In the genomic region with DNA sequence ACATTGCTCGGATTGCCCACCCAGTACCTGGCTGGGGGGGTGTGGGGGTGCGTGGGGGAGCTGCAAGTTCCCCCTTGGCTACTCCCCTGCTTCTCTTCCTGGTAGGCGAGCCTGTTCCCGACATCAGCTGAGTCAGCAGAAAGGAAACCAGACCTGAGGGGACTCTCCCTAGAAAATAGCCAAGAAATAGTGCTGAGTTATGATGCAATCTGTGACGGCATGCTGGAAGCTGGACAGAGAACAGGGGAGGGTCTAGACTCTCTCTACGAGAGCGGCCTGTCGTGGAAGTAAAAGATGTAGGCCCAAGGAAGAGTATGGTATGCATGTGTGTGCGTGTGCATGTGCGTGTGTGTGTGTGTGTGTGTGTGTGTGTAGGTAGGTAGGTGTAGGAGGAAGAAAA, we compare ENCODE assay signal across 20 mouse cellular contexts. TPM values are rescaled to one million over a fixed set of nuclear protein-coding genes. Genes with fewer than 3 reads are reported as not detected.
DNase-seq lines count a peak whose midpoint lies in the region; ATAC-seq lines count a peak whose summit lies in the region.
"Had no signal": no experiment of that assay in that cellular context is flagged by ENCODE, and none has a peak within 500 bp of the region (broad histone marks: within the 10 kb centered on the region; RNA-seq: fewer than 3 reads in every experiment).

No protein-coding gene starts in this region.

- no peaks in the 10 kb centered on the region for H3K36me3 ChIP-seq in heart, embryonic 16.5 days (ENCODE audit: control insufficient read depth, insufficient read depth)
- H3K36me3 ChIP-seq in megakaryocyte, embryonic 14.5 days (replicated peaks; ENCODE audit: low read length) = no peaks in the 10 kb centered on the region
- H3K36me3 ChIP-seq: heart, embryonic 10.5 days; hindbrain, embryonic 10.5 days; limb, embryonic 15.5 days; midbrain, embryonic 15.5 days; neural tube, embryonic 12.5 days had no signal

- no peak overlapping the region for H3K9ac ChIP-seq in heart, embryonic 16.5 days (ENCODE audit: low read length)
- H3K9ac ChIP-seq: forebrain, postnatal 0 days; limb, embryonic 15.5 days; midbrain, embryonic 15.5 days; neural tube, embryonic 12.5 days had no signal

- WGBS in heart, embryonic 16.5 days = 51% methylated on average over 10 of the region's 10 CpGs

- 0 out of 2 replicates have a peak, but pooled peaks cover 2% of the 10 kb centered on the region for H3K27me3 ChIP-seq in heart, embryonic 16.5 days (ENCODE audit: control insufficient read depth, insufficient read depth, low read length)
- H3K27me3 ChIP-seq in megakaryocyte, embryonic 14.5 days (replicated peaks) = peaks cover 29% of the 10 kb centered on the region
- H3K27me3 ChIP-seq: midbrain, embryonic 15.5 days; neural tube, embryonic 12.5 days; Patski had no signal

- no peak overlapping the region for H3K4me2 ChIP-seq in heart, embryonic 16.5 days (ENCODE audit: low read depth, low read length)
- H3K4me2 ChIP-seq: limb, embryonic 15.5 days; midbrain, embryonic 15.5 days; neural tube, embryonic 12.5 days had no signal

- no peaks in the 10 kb centered on the region for H3K9me3 ChIP-seq in heart, embryonic 16.5 days (replicated peaks; ENCODE audit: control insufficient read depth, low read length)
- H3K9me3 ChIP-seq in megakaryocyte, embryonic 14.5 days = peaks cover 7% of the 10 kb centered on the region
- H3K9me3 ChIP-seq: heart, embryonic 10.5 days; hindbrain, embryonic 10.5 days; limb, embryonic 15.5 days; midbrain, embryonic 15.5 days; neural tube, embryonic 12.5 days had no signal

- ATAC-seq in heart, embryonic 16.5 days (replicated peaks; ENCODE audit: extremely low read depth, insufficient read depth, low FRiP score) = 0 out of 2 replicates have a peak, but pooled peaks have one; percentile 45
- ATAC-seq in erythroid progenitor cell, adult 5-6 weeks (replicated peaks; ENCODE audit: low FRiP score, poor library complexity, severe bottlenecking) = no peak
- ATAC-seq: forebrain, postnatal 0 days; midbrain, embryonic 15.5 days; Patski had no signal

- no peak overlapping the region for H3K27ac ChIP-seq in heart, embryonic 16.5 days (ENCODE audit: low read length)
- H3K27ac ChIP-seq: heart, embryonic 10.5 days; hindbrain, embryonic 10.5 days; limb, embryonic 15.5 days; midbrain, embryonic 15.5 days; neural tube, embryonic 12.5 days had no signal

- H3K4me1 ChIP-seq in heart, embryonic 16.5 days (ENCODE audit: control insufficient read depth, insufficient read depth, low read length) = no peaks in the 10 kb centered on the region
- H3K4me1 ChIP-seq in megakaryocyte, embryonic 14.5 days = peaks cover 24% of the 10 kb centered on the region
- H3K4me1 ChIP-seq: limb, embryonic 15.5 days; midbrain, embryonic 15.5 days; neural tube, embryonic 12.5 days had no signal

- H3K4me3 ChIP-seq in heart, embryonic 16.5 days (ENCODE audit: low read length) = no peak overlapping the region
- H3K4me3 ChIP-seq in megakaryocyte, embryonic 14.5 days (replicated peaks) = peak overlapping the region; percentile 28
- H3K4me3 ChIP-seq: heart, embryonic 10.5 days; hindbrain, embryonic 10.5 days; limb, embryonic 15.5 days; midbrain, embryonic 15.5 days; neural tube, embryonic 12.5 days had no signal

- DNase-seq in heart, adult 18-20 months = no peak
- DNase-seq in 416B (ENCODE audit: low read depth) (peak; percentile 60), MN1 (ENCODE audit: low spot score) (peak; percentile 66)
- no peak for DNase-seq in layer of hippocampus, adult 11-12 months (ENCODE audit: low spot score)
- DNase-seq in cerebellum, postnatal 4 days (ENCODE audit: low spot score in 2 of 2) = no peak
- DNase-seq: cerebellum, adult 18-20 months; forebrain, postnatal 0 days; gastrocnemius, postnatal 10 days; layer of hippocampus, adult 9-11 months; right cerebral cortex, postnatal 14 days; thymus, postnatal 4 days had no signal

RNA-seq across cellular contexts. Expression of a gene that starts 5.9 kb away (rescaled TPM):
- 1.1 and 1.7 TPM in 2 replicates for polyA plus RNA-seq in heart, embryonic 16.5 days (2015; fragmentation: Nextera tagmentation; extraction: Ambion mirVana)
- total RNA-seq in heart, adult 18-20 months (2021) = 1 to 10 TPM in 1 of 2 experiments, under 1 TPM in 1; 0.77 to 1.3 TPM
- 1.2 TPM in 1 of 2 replicates, not detected in the other for polyA plus RNA-seq in megakaryocyte, embryonic 14.5 days (2012; ENCODE audit: insufficient read depth, low replicate concordance)
- 0.36 TPM in 1 of 2 replicates, not detected in the other for total RNA-seq in erythroid progenitor cell, adult 5-6 weeks (2015; ENCODE audit: low replicate concordance)
- not detected in 2 replicates for total RNA-seq in erythroid progenitor cell, adult 5-6 weeks (2017; ENCODE audit: low replicate concordance)

RNA-seq across cellular contexts. Expression of a gene that starts 20.5 kb away (rescaled TPM):
- 15.2 and 18.3 TPM in 2 replicates for polyA plus RNA-seq in heart, embryonic 16.5 days (2015; fragmentation: Nextera tagmentation; extraction: Ambion mirVana)
- total RNA-seq in heart, adult 18-20 months (2021) = 10 to 100 TPM; 60.7 to 63.2 TPM
- polyA plus RNA-seq in megakaryocyte, embryonic 14.5 days (2012; ENCODE audit: insufficient read depth, low replicate concordance) = 49.7 and 71.3 TPM in 2 replicates
- 24.5 and 26.0 TPM in 2 replicates for total RNA-seq in erythroid progenitor cell, adult 5-6 weeks (2015; ENCODE audit: low replicate concordance)
- total RNA-seq in erythroid progenitor cell, adult 5-6 weeks (2017; ENCODE audit: low replicate concordance) = 49.9 and 91.9 TPM in 2 replicates

RNA-seq across cellular contexts. Expression of a gene that starts 24.8 kb away (rescaled TPM):
- 0.97 and 1.0 TPM in 2 replicates for polyA plus RNA-seq in heart, embryonic 16.5 days (2015; fragmentation: Nextera tagmentation; extraction: Ambion mirVana)
- total RNA-seq in heart, adult 18-20 months (2021) = under 1 TPM; 0.67 to 0.72 TPM
- not detected in 2 replicates for polyA plus RNA-seq in megakaryocyte, embryonic 14.5 days (2012; ENCODE audit: insufficient read depth, low replicate concordance)
- not detected in 2 replicates for total RNA-seq in erythroid progenitor cell, adult 5-6 weeks (2015; ENCODE audit: low replicate concordance)
- not detected in 2 replicates for total RNA-seq in erythroid progenitor cell, adult 5-6 weeks (2017; ENCODE audit: low replicate concordance)
- total RNA-seq: gastrocnemius, postnatal 10 days had no signal

RNA-seq across cellular contexts. Expression of a gene that starts 44.8 kb away (rescaled TPM):
- 23.0 and 27.7 TPM in 2 replicates for polyA plus RNA-seq in heart, embryonic 16.5 days (2015; fragmentation: Nextera tagmentation; extraction: Ambion mirVana)
- total RNA-seq in heart, adult 18-20 months (2021) = 1 to 10 TPM; 7.9 to 8.5 TPM
- polyA plus RNA-seq in megakaryocyte, embryonic 14.5 days (2012; ENCODE audit: insufficient read depth, low replicate concordance) = 9.6 and 18.2 TPM in 2 replicates
- total RNA-seq in erythroid progenitor cell, adult 5-6 weeks (2015; ENCODE audit: low replicate concordance) = 2.5 TPM in 1 of 2 replicates, not detected in the other
- 1.4 TPM in 1 of 2 replicates, not detected in the other for total RNA-seq in erythroid progenitor cell, adult 5-6 weeks (2017; ENCODE audit: low replicate concordance)

RNA-seq across cellular contexts. Expression of a gene that starts 52.5 kb away (rescaled TPM):
- polyA plus RNA-seq in heart, embryonic 16.5 days (2015; fragmentation: Nextera tagmentation; extraction: Ambion mirVana) = 8.2 and 10.5 TPM in 2 replicates
- total RNA-seq in heart, adult 18-20 months (2021) = 1 to 10 TPM; 2.7 to 3.3 TPM
- 0.46 TPM in 1 of 2 replicates, not detected in the other for polyA plus RNA-seq in megakaryocyte, embryonic 14.5 days (2012; ENCODE audit: insufficient read depth, low replicate concordance)
- total RNA-seq in erythroid progenitor cell, adult 5-6 weeks (2015; ENCODE audit: low replicate concordance) = not detected in 2 replicates
- total RNA-seq in erythroid progenitor cell, adult 5-6 weeks (2017; ENCODE audit: low replicate concordance) = 0.77 TPM in 1 of 2 replicates, not detected in the other

Comparison
In these comparisons a context has a peak if more than half of its experiments do, and no peak if none do; other contexts are left out.
1. DNase-seq: peak in 416B (single experiment) and MN1 (single experiment); none in heart, adult 18-20 months (0 of 2), layer of hippocampus, adult 11-12 months (single experiment) and cerebellum, postnatal 4 days (0 of 2).